Mouse (Mus musculus) liver, postnatal 0 days (tissue): ENCODE data around the gene Rgmb.

Source experiments
- CTCF ChIP-seq: sonication (generic); IDR thresholded peaks from 2 replicates; pipeline ENCODE4 v1.5.1; 2016; ENCODE audit warnings: antibody characterized with exemption, low read depth
- EP300 ChIP-seq: IDR thresholded peaks from 2 replicates; pipeline ENCODE4 v1.6.1; 2016; ENCODE audit warnings: antibody characterized with exemption, low read depth, mild to moderate bottlenecking

GRCm38 (mm10) chr17:15872093-15872492, 41.3 kb upstream of the Rgmb start:
- TF ChIP-seq EP300 (no peak), CTCF (no peak)
